Mouse (Mus musculus) heart, embryonic 11.5 days (tissue): ENCODE measurements around the gene 6030468B19Rik. TPM values are rescaled to one million over a fixed set of nuclear protein-coding genes. Genes with fewer than 3 reads are reported as not detected.

Experiments
- ATAC-seq: fragments of 200-750 bp; cut with Nextera tagmentation; replicated peaks from 2 replicates; pipeline ENCODE4 v1.8.0; 2017; ENCODE audit warnings: moderate library complexity; ENCODE audit not compliant: insufficient number of reproducible peaks, low FRiP score, low TSS enrichment
- H3K27ac ChIP-seq: fragments of 300-500 bp; sonication (generic); 2 replicates; pipeline ENCODE4 v1.5.1; 2014; ENCODE audit warnings: mild to moderate bottlenecking, low read depth, low read length
- H3K27me3 ChIP-seq: fragments of 300-500 bp; sonication (generic); 2 replicates; pipeline ENCODE4 v1.6.1; 2014; ENCODE audit warnings: mild to moderate bottlenecking, low read length, mixed read lengths; ENCODE audit not compliant: control insufficient read depth, insufficient read depth
- H3K36me3 ChIP-seq: fragments of 300-500 bp; sonication (generic); 2 replicates; pipeline ENCODE4 v1.6.1; 2014; ENCODE audit warnings: mild to moderate bottlenecking, low read length, moderate library complexity, mixed read lengths; ENCODE audit not compliant: control insufficient read depth, insufficient read depth
- H3K4me1 ChIP-seq: fragments of 300-500 bp; sonication (generic); 2 replicates; pipeline ENCODE4 v1.6.1; 2014; ENCODE audit warnings: low read length; ENCODE audit not compliant: control insufficient read depth, insufficient read depth
- H3K4me2 ChIP-seq: fragments of 300-500 bp; sonication (generic); 2 replicates; pipeline ENCODE4 v1.6.1; 2014; ENCODE audit warnings: mild to moderate bottlenecking, moderate library complexity
- H3K4me3 ChIP-seq: fragments of 300-500 bp; sonication (generic); 2 replicates; pipeline ENCODE4 v1.5.1; 2014; ENCODE audit warnings: low read depth, low read length
- H3K9ac ChIP-seq: fragments of 300-500 bp; sonication (generic); 2 replicates; pipeline ENCODE4 v1.6.1; 2014; ENCODE audit warnings: mild to moderate bottlenecking, low read depth, low read length, moderate library complexity
- H3K9me3 ChIP-seq: fragments of 300-500 bp; sonication (generic); replicated peaks from 2 replicates; pipeline ENCODE4 v1.6.1; 2016; ENCODE audit warnings: low read length; ENCODE audit not compliant: control insufficient read depth
- WGBS: fragments of 180-500 bp; shearing (Covaris S2); extraction: QIAGEN DNeasy Blood & Tissue Kit; methylation state at CpG from one replicate; pipeline ENCODE4 v1.1.7; 2014; ENCODE audit not compliant: insufficient replicate concordance; 5-methylcytosine and 5-hydroxymethylcytosine counted together
- polyA plus RNA-seq: library from polyadenylated mRNA; unstranded; fragments of >200 nt; fragmentation: Nextera tagmentation; extraction: Ambion mirVana; gene quantifications from 2 replicates; pipeline ENCODE4 v1.2.1, GENCODE M21; 2014

Gene 6030468B19Rik
- polyA plus RNA-seq, 1 experiment from 2014 or later, result 3.9 TPM

DNA sequence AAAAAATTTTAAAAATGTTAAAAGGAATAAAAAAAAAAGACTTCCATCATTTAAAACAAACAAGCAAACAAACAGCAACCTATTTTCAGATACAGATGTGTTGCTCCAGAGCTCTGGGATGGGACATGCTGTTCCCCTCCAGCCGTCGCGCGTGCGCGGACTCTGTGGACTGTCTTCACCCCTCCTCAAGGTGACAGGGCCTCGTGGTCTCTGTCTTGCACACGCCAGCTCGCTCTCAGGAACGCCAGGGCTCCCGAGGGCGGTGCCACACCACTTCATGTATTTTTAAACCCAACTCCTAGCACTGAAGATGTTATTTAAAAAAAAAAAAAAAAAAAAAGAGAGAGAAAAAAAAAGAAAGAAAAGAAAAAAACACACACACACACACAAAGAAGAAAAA, 35.2 kb upstream of the 6030468B19Rik start:
- Histone ChIP-seq H3K4me2 (no peak overlapping the region), H3K9ac (no peak overlapping the region), H3K4me3 (no peak overlapping the region), H3K36me3 (peaks cover 37% of the 10 kb centered on the region), H3K27ac (no peak overlapping the region), H3K9me3 (no peaks in the 10 kb centered on the region), H3K27me3 (no peaks in the 10 kb centered on the region), H3K4me1 (peaks cover 5% of the 10 kb centered on the region; the same call in 1 of the 2 replicates)
- WGBS, result 55% methylated on average over 12 of the region's 12 CpGs
- no peak for ATAC-seq

DNA sequence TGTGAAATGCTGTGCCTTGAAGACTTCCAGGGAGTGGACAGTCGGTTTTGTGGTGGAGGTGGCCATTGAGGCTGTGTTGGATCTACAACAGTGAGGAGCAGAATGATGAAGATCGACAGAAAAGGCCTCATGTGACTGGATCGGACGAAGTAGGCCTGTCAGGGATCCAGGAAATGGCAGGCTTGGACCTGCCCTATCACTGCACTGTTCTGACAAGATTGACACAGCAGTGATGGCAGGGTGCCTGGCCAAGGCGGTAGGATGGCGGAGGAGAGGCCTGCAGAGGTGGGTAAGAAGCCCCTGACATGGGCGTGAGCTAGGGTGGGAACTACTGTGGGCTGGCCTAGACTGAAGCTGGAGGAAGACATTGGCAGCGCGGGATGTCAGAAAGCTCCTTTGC, 33.1 kb upstream of the 6030468B19Rik start:
- 87% methylated on average over 9 of the region's 9 CpGs for WGBS

GRCm38 (mm10) chr11:117765361-117765760, 32.1 kb upstream of the 6030468B19Rik start:
- 78% methylated on average over 5 of the region's 5 CpGs for WGBS
- 0 out of 2 replicates have a peak, but pooled peaks have one; percentile 2 for ATAC-seq

More for the DNA sequence above, 33.1 kb upstream of the 6030468B19Rik start:
- Histone ChIP-seq H3K4me3 (no peak overlapping the region), H3K36me3 (peaks cover 28% of the 10 kb centered on the region), H3K27ac (no peak overlapping the region), H3K4me2 (no peak overlapping the region), H3K9me3 (no peaks in the 10 kb centered on the region), H3K9ac (no peak overlapping the region), H3K27me3 (no peaks in the 10 kb centered on the region), H3K4me1 (peaks cover 5% of the 10 kb centered on the region; the same call in 1 of the 2 replicates)
- ATAC-seq, result no peak

GRCm38 (mm10) chr11:117766275-117766674, 31.2 kb upstream of the 6030468B19Rik start:
- H3K27me3 ChIP-seq, result no peaks in the 10 kb centered on the region
- H3K4me2 ChIP-seq, result no peak overlapping the region
- no peak for ATAC-seq
- no peak overlapping the region for H3K9ac ChIP-seq
- H3K4me3 ChIP-seq, result no peak overlapping the region
- peaks cover 16% of the 10 kb centered on the region for H3K36me3 ChIP-seq
- H3K27ac ChIP-seq, result no peak overlapping the region
- WGBS, result 69% methylated on average over 3 of the region's 3 CpGs
- peaks cover 5% of the 10 kb centered on the region; the same call in 1 of the 2 replicates for H3K4me1 ChIP-seq
- H3K9me3 ChIP-seq, result no peaks in the 10 kb centered on the region

More at GRCm38 (mm10) chr11:117765361-117765760, 32.1 kb upstream of the 6030468B19Rik start:
- H3K27me3 ChIP-seq, result no peaks in the 10 kb centered on the region
- H3K36me3 ChIP-seq, result peaks cover 19% of the 10 kb centered on the region
- H3K4me2 ChIP-seq, result no peak overlapping the region
- H3K9me3 ChIP-seq, result no peaks in the 10 kb centered on the region
- H3K4me3 ChIP-seq, result no peak overlapping the region
- peaks cover 5% of the 10 kb centered on the region; the same call in 1 of the 2 replicates for H3K4me1 ChIP-seq
- no peak overlapping the region for H3K9ac ChIP-seq
- H3K27ac ChIP-seq, result no peak overlapping the region

DNA sequence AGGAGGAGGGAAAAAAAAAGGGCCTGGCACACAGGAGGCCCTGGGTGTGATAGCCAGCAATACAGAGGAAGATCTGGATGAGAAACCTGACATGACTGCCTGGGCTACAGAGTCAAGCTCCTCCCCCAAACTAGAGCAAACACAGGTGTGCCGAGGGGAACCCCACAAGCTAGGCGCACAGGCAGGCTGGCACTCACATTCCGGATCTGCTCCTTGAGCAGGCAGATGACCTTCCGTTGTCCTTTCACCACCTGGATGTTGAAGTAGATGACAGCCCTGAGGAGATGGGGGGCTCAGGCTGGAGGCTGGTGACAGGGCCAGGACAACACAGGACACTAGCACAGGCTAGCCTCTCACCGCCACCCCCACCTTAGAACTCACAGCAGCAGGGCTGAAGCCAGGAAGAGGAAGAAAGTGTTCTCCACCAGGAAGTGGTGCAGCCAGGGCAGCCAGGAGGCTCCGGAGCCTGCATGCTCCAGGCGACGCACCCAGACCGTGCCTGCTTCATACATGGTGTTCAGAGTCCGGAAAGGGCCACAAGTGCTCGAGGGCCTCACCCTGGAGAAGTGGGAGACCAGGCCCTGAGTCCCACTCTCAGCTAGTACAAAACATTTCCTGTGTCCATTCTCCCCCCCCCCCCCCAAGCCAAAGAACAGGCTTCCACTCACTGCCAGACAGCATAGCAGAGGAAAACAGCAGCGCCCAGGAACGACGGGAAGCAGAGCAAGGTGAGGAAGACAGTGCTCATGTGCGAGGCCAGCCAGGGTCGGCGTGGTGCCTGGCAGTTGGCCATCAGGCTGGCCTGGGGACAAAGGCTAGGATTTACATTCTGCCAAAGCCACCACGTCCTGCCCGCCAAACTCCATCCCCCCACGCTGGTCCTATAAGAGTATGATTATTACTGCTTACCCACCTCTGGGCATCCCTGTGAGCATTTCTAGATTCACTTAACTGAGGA, 28.5 kb upstream of the 6030468B19Rik start:
- Histone ChIP-seq H3K9ac (no peak overlapping the region), H3K4me2 (no peak overlapping the region), H3K4me1 (peaks cover 5% of the 10 kb centered on the region; the same call in 1 of the 2 replicates), H3K27me3 (no peaks in the 10 kb centered on the region), H3K36me3 (peaks cover 24% of the 10 kb centered on the region), H3K9me3 (no peaks in the 10 kb centered on the region), H3K4me3 (no peak overlapping the region), H3K27ac (no peak overlapping the region)
- WGBS, result 84% methylated on average over 20 of the region's 20 CpGs
- ATAC-seq, result no peak

- 90% methylated on average over 7 of the region's 7 CpGs for WGBS
- Histone ChIP-seq H3K4me3 (no peak overlapping the region), H3K36me3 (peaks cover 23% of the 10 kb centered on the region), H3K4me2 (no peak overlapping the region), H3K27ac (no peak overlapping the region), H3K27me3 (no peaks in the 10 kb centered on the region), H3K4me1 (peaks cover 5% of the 10 kb centered on the region; the same call in 1 of the 2 replicates), H3K9me3 (no peaks in the 10 kb centered on the region), H3K9ac (no peak overlapping the region)
- no peak for ATAC-seq
These were observed 27.8 kb upstream of the 6030468B19Rik start for GRCm38 (mm10) chr11:117769683-117770047.

DNA sequence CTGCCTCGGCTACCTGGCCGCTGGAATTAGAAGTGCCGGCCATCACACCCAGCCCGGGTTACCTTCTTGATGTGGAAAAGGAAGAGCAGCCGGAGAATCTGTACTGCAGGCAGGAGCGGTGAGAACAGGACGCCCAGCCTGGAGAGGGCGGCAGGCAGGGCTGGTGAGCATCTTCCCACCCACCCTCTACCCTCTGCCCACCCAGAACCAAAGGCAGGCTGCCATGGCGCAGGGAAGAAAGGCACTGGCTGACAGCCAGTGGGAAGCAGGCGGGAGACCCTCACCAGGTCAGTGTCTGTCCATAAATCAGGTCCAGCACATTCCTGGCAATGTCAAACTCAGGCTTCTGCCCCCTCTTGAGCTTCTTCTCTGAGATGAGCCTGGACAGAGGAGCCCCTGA, 27.1 kb upstream of the 6030468B19Rik start:
- Histone ChIP-seq H3K4me2 (no peak overlapping the region), H3K27ac (no peak overlapping the region), H3K4me3 (no peak overlapping the region), H3K27me3 (no peaks in the 10 kb centered on the region), H3K9ac (no peak overlapping the region), H3K4me1 (peaks cover 5% of the 10 kb centered on the region; the same call in 1 of the 2 replicates), H3K9me3 (no peaks in the 10 kb centered on the region), H3K36me3 (peaks cover 19% of the 10 kb centered on the region)
- 91% methylated on average over 10 of the region's 10 CpGs for WGBS
- ATAC-seq, result no peak

DNA sequence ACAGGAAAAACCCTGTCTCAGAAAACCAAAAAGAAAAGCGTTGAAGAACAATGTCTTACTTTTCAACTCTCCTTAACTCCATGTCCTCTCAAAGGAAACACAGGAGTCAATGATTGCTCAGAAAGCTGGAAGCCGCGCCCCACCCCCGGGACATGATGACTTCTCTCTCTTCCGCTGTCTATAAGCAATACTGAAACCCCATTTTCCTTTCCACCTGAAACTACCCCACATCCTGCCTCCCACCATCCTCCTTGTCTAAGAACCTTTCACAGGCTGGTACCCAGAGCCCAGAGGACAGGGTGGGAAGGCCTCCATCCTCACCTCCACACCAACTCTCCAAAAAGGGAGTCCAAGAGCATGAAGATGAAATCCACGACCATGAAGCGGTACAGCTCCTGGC, 25.1 kb upstream of the 6030468B19Rik start:
- ATAC-seq, result no peak
- Histone ChIP-seq H3K36me3 (peaks cover 25% of the 10 kb centered on the region), H3K4me1 (no peaks in the 10 kb centered on the region), H3K27ac (no peak overlapping the region), H3K27me3 (no peaks in the 10 kb centered on the region), H3K4me2 (no peak overlapping the region), H3K9ac (no peak overlapping the region), H3K4me3 (no peak overlapping the region), H3K9me3 (no peaks in the 10 kb centered on the region)
- WGBS, result 91% methylated on average over 7 of the region's 7 CpGs
